Mouse (Mus musculus): ENCODE data around the gene Pml. TPM values are rescaled to one million over a fixed set of nuclear protein-coding genes. Genes with fewer than 3 reads are reported as not detected.

The Pml gene
- polyA plus RNA-seq (2015; fragmentation: Illumina TruSeq; extraction: RNeasy Lipid Tissue Mini Kit (QIAGEN cat#74804); ENCODE audit: insufficient read depth, low replicate concordance): 74.8 TPM

DNA sequence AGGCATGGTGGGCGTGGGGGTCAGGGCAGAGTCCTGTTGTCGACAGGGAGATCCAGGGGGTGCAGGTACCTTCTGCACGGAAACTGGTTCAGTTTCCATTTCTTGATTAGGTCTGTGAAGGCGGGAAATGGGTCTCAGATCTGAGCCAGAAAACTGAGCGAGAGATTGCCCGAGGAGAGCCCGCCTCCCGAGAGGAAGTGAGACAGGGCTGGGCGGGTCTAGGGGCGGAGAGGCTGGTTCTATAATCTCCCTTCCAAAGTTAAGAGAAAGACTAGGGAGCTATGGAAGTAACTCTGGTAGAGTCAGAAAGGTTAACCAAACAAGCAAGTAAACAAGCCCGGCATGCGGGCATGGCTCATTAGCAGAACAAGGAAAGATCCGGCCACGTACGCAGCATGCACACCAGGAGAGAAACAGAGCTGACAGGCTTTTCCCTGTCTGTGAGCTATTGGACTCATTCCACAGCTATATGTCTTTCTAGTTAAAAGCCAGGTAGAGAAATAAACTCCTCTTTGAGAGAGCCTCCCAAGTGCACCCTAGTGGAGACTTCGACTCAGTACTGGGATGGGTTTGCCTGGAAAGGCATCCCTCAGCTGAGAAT, at the start of gene Pml:
Pml (minus strand) TSS at position 195 of the 601 bp plus-strand sequence.

DNA sequence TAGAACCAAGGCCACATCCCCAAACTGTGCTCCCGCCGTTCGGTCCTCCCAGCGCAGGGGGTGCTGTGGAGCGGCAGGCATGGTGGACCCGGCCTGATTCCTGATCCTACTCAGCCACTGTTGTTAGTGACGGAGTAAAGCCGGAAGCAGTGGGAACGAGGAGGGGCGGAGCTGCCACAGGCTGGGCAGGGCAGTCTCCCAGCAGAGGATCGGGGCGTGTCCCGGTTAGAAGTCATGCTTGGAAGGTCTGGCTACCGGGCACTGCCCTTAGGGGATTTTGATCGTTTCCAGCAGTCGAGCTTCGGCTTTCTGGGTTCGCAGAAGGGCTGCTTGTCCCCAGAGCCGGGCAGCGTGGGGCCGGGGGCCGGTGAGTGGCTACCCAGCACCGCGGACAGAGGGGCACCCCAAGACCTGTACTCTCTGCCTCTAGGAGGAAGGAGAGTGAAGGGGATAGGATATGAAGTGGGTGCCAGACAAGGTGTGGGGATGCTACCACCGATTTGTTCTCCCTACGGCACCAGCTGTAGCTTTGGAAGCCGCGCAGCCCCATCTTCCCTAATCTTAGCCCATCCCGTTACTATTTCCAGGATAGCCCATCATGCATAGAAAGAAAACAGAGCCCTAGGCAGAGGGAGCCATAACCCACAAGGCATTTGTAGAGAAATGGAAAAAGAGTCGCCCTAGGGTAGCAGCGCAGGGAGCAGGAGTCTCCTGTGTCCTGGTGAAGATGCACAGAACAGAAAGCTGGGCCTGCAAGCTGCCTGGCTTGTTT, 3.6 kb upstream of the Pml start, which contains the start of gene Stoml1:
Stoml1 (plus strand) TSS at position 132 of the 772 bp plus-strand sequence.

DNA sequence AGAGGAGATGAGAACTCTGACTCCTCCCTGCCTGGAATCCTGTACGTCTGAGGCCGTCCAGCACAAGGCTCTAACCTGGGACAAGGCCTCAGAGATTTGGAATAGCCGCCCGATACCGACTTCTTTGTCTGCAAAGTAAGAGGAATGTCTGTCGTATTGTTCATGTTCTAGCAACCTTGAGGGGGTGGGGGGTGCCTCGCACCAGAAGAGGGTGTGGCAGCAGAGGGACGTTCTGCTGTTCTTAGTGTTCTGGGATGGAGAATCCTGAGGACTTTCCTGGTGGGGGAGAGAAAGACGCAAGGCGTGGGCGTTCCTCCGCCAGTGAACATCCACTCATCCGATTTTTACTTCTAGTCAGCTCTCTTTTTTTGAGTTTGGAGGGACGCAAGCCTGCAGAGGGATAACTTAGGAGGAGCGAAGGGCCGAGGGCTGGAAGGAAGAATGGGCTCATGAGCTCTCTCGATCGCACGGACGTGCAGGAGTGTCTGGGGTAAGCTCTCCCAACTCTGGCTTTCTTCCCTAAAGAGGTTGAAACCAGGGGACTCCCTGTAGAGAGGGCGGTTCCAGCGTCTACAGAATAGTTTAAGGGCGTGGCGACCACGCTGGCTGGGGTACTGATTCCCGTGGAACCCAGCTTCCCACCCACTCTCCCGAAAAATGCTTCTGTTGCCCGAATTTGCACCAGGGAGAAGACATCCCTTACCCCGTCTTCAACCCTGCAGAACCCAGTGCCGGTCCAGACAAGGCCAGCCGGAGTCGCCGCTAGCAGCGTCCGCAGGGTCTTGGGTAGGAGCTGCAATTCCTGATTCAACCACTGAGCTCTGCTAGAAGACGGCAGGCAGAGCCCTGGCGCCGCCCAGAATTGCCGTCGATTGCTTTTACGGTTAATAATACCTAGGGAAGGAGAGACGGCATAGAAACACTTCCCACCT, 45.8 kb downstream of the Pml start, which contains the start of the genes Islr and Islr2:
Islr (minus strand) TSS at position 791 of the 932 bp plus-strand sequence.
Islr2 (minus strand) TSS at position 804 of the 932 bp plus-strand sequence.

Other genes with a start within 250 kb of the Pml start
- gene Cyp11a1, start 243.4 kb downstream of the Pml start, polyA plus RNA-seq (2015; fragmentation: Illumina TruSeq; extraction: RNeasy Lipid Tissue Mini Kit (QIAGEN cat#74804); ENCODE audit: insufficient read depth, low replicate concordance): 1.2 TPM
- gene Stra6, start 186.0 kb downstream of the Pml start, polyA plus RNA-seq (2015; fragmentation: Illumina TruSeq; extraction: RNeasy Lipid Tissue Mini Kit (QIAGEN cat#74804); ENCODE audit: insufficient read depth, low replicate concordance): 1.7 TPM
- gene Ccdc33, start 131.0 kb downstream of the Pml start, polyA plus RNA-seq (2015; fragmentation: Illumina TruSeq; extraction: RNeasy Lipid Tissue Mini Kit (QIAGEN cat#74804); ENCODE audit: insufficient read depth, low replicate concordance): not detected
- 7.7 TPM for gene Islr, start 45.5 kb downstream of the Pml start, polyA plus RNA-seq (2015; fragmentation: Illumina TruSeq; extraction: RNeasy Lipid Tissue Mini Kit (QIAGEN cat#74804); ENCODE audit: insufficient read depth, low replicate concordance)
- gene Islr2, start 45.5 kb downstream of the Pml start, polyA plus RNA-seq (2015; fragmentation: Illumina TruSeq; extraction: RNeasy Lipid Tissue Mini Kit (QIAGEN cat#74804); ENCODE audit: insufficient read depth, low replicate concordance): 0.07 TPM
- gene Stoml1, start 3.4 kb upstream of the Pml start, polyA plus RNA-seq (2015; fragmentation: Illumina TruSeq; extraction: RNeasy Lipid Tissue Mini Kit (QIAGEN cat#74804); ENCODE audit: insufficient read depth, low replicate concordance): 42.4 TPM
- 3.0 TPM for gene Loxl1, start 63.4 kb upstream of the Pml start, polyA plus RNA-seq (2015; fragmentation: Illumina TruSeq; extraction: RNeasy Lipid Tissue Mini Kit (QIAGEN cat#74804); ENCODE audit: insufficient read depth, low replicate concordance)
- not detected for gene Tbc1d21, start 120.7 kb upstream of the Pml start, polyA plus RNA-seq (2015; fragmentation: Illumina TruSeq; extraction: RNeasy Lipid Tissue Mini Kit (QIAGEN cat#74804); ENCODE audit: insufficient read depth, low replicate concordance)
- gene Insyn1, start 238.8 kb upstream of the Pml start, polyA plus RNA-seq (2015; fragmentation: Illumina TruSeq; extraction: RNeasy Lipid Tissue Mini Kit (QIAGEN cat#74804); ENCODE audit: insufficient read depth, low replicate concordance): 0.30 TPM

Measured in spleen, adult 10 weeks (tissue).